Mouse (Mus musculus): Measurements from ENCODE around the gene Zc3h15. TPM values are rescaled to one million over a fixed set of nuclear protein-coding genes. Genes with fewer than 3 reads are reported as not detected.

Gene Zc3h15
- total RNA-seq, 2 experiments from 2014 or later = 50.8 to 51.5 TPM

DNA sequence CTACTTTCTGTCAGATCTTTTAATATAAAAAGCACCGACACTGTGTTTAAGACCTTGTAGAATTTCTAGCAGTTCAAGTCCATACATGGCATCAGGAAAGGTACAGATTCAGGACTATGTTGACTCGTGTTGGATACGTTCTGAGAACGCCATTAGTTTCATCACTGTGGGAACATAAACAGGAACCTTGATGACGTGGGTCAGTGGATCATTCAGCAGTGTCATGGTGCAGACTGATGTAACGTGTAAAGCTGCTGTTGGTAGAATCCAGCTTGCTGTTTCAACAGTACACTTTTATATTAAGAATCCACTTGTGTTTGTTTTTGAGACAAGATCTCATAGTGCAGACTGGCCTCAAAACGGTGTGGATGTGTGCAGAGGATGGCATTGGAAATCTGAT, 28.8 kb downstream of the Zc3h15 start:
- intact Hi-C loops (cut with DNase I) = no loop called here
- no peak for DNase-seq

DNA sequence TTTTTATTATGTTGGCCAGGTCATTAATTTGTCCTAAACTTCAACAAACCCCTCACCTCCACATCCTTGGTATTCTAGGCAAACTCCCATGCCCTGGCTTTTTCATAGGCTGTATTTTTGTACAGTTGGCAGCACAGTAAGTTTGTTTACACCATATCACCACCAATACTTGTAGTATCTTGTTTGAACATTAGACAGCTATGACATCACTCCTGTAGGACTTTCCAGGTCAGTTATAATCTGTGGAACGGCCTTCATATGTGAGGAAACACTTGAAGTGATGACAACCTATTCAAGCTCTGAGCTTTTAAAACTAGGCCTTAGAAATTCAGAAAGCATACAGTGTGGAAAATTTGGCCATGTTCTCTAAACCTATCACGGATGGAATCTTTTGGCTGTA, 29.6 kb downstream of the Zc3h15 start:
- intact Hi-C loops (cut with DNase I) = no loop called here
- DNase-seq = no peak

DNA sequence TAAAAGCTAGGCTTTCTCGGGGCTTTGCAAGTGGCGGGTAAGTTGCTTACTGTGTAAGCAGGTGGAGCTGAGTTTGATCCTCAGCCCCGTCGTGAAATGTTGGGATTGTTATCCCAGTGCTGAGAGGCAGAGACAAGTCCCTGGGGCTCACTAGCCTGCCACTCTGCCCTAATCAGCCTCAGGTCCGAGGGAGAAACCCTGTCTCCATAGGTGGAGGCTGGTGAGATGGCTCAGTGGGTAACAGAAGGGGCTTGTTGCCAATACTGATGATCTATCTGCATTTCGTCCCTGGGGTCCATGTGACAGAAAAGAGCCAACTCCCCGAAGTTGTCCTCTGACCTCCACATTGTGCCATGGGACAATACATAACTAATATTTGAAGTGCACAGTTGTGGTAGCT, 30.2 kb downstream of the Zc3h15 start:
- intact Hi-C loops (cut with DNase I) = no loop called here
- DNase-seq = no peak

DNA sequence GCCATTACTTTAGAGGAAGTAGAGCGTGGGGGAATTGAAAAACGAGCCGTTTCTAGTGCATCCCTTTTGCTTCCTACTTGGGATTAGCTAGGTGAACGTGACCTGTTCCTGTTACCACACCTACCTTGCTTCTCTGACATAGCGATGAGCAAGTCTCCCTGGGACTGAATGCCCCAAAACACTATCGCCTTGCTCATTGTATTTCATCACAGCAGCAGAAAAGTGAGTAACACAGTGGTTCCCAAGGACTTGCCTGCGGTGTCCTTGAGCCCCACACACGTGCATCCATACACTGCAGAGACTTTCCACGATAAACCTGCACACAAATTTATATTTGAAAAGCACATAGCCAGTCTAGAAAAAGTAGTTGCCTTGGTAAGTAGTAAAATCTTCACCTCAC, 30.7 kb downstream of the Zc3h15 start:
- DNase-seq = no peak

DNA sequence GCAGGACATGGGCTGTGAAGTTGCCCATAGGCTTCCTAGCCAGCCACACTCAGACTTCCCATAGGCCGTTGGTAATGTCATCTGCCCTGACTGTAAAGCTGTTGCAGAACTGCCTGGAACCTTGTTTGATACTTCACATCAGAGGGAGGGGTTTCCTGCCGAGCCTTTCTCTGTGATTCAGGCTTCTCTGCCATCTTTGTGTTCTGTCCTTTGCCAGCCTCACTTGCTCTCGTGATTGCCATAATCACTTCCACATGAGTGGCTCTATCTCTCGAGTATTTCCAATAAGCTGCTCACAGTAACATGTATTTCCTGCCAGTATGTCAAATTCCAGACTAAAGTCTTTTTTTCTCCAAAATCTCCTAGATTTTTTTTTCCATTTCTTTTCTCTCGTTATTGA, 31.4 kb downstream of the Zc3h15 start:
- no peak for DNase-seq
- intact Hi-C loops (cut with DNase I) = no loop called here

More for the DNA sequence above, 30.7 kb downstream of the Zc3h15 start:
- intact Hi-C loops (cut with DNase I) = no loop called here

DNA sequence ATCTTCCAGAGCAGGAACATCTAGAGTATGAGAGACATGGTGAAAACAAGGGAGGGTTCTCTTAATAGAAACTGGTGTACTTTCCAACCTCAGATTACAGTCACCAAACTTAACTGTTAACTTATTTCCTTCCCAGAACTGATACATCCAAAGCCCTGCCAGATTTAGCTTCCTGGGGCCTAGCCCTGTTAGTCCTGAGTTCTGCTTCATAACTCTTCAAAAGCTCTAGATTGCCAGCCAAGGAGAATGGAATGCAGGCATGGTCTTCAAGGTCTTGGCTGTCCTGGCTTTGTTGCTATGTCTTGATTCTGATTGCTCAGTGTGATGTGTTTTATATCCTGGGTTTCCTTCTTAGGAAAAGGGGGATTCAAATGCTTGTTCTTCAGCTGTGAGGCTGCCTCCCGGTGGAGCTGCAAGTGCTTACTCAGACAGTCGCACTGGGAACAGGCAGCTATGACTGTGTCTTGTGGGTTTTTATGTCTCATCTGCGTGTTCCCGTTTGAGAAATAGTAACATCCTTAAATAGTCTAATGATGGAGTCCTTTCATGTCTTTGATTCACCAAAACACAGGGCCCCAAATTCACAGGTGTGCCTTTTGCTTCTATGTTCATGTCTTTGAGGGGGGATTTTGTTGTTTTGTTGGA, 32.1 kb downstream of the Zc3h15 start:
- no peak for DNase-seq
- intact Hi-C loops (cut with DNase I) = no loop called here

DNA sequence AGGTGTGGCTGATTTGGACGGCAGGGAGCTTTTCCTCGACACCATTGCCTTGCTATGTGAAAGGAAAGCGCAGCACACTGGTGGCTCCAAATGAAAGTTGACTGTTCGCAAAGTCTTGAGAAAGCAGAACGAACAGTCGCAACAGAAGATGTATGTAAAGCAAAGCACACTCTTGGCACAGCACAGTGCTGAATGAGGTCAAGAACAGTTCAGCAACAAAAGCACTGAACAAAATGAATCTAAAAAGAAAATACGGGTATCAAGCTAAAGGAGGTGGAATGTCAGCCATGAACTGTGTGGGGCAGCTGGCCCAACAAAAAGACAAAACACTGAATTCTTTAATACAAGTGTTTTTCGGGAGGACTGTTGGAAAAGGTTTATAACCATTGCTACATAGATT, 37.1 kb downstream of the Zc3h15 start:
- intact Hi-C loops (cut with DNase I) = no loop called here
- DNase-seq = no peak

DNA sequence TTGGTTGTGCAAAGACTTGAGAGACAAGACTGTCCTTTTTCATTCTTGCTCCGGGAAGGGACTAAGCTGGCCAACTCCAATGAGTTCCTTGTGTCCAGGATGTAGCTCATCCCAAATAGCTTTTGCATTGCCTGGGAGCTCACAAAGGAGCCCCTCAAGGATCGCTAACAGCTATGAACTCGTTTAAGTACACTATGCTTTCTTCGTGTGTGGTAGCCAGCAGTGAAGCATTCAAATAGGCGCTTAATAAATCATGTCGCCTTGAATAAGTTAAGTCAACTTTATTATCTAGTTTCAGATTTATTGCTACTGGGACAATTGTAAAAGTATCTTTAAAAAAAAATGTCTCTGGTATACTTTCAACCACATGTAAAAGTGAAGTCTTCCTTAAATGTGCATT, 37.5 kb downstream of the Zc3h15 start:
- intact Hi-C loops (cut with DNase I) = no loop called here
- no peak for DNase-seq

DNA sequence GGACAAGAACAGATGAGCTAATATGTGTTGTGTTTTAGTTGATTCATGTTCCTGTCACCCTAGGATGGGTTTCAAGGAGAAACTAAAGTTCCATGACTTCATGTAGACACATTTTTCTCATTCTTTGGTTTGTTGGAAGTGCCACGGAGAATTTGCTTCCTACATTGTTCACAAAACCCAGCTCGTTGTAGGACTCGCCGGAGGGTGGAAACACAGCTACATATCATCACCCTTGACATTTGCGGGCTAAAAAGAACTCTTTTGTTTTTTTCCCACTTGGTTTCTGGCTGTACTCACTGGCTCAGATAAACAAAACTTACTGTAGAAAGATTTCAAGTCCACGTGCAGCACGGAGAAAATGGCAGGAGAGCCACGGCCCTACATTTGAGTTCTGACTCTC, 38.0 kb downstream of the Zc3h15 start:
- intact Hi-C loops (cut with DNase I) = no loop called here
- DNase-seq = no peak

DNA sequence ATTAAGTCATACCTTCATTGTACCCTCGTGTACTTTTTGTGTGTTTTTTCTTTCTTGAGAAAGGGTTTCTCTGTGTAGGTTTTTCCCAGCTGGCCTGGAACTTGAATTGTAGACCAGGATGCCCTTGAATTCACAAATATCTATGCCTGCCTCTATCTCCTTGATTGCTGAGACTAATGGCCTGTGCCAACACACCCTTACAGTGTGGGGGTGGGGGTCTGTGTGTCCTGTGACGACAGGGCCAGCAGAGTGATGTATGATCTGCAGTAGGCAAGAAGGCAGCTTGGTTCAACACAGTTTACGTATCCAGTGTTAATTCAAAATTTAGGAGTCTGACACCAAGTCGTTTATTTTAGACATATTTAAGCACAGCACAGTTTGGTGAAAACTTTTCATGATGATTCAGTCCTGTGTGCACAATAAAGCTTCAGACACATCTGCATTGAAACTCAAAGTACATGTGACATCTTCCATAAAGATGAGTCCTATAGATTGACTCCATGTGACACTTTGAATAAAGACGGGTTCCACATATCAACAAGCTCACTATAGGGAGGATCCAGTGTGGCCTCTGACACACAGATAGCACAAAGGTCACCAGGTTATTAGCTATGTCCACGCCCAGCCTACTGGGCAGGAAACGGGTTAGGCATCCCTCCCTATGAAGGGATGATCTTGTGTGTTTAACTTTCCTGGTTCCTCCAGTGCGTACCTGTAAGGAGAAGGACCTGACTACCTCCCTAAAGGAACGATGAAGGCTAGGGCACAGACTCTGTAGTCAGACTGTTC, 39.7 kb downstream of the Zc3h15 start:
- DNase-seq = no peak
- intact Hi-C loops (cut with DNase I) = no loop called here

DNA sequence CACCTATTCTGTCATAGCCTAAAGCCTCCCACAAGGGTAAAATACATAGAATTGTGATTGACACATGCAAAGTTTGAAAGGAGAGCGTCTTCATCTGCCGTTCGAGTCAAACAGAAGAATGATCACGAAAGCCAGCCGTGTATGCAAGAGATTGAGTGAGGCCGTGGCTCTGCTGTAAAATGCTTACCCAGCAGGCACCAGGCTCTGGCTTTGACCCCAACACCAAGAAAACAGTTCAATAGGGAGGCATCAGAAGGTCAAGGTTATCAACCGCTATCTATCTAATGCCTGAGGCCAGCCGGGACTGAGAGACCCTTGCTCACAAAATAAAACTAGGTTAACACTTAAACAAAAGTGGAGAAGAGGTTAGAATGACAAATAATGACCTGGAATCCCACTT, 40.5 kb downstream of the Zc3h15 start:
- intact Hi-C loops (cut with DNase I) = no loop called here
- DNase-seq = no peak

DNA sequence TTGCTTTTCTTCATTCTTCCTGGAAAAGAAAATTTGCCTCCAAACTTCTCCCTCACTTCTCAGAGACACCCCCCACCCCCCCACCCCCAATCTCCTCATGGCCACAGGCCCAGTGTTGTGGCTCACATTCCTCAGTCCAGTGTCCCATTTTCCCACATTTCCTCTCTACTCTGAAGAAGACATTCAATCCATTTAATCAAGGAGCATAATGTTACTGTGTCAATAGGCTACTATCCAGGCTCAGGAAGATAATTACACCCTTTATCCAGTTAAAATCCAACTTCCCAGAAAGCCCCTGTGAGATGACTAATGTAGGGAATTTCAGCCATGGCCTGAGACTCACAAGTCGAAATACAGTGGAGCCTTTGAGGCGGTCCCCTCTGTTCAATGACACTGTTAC, 46.1 kb downstream of the Zc3h15 start:
- intact Hi-C loops (cut with DNase I) = no loop called here
- no peak for DNase-seq

DNA sequence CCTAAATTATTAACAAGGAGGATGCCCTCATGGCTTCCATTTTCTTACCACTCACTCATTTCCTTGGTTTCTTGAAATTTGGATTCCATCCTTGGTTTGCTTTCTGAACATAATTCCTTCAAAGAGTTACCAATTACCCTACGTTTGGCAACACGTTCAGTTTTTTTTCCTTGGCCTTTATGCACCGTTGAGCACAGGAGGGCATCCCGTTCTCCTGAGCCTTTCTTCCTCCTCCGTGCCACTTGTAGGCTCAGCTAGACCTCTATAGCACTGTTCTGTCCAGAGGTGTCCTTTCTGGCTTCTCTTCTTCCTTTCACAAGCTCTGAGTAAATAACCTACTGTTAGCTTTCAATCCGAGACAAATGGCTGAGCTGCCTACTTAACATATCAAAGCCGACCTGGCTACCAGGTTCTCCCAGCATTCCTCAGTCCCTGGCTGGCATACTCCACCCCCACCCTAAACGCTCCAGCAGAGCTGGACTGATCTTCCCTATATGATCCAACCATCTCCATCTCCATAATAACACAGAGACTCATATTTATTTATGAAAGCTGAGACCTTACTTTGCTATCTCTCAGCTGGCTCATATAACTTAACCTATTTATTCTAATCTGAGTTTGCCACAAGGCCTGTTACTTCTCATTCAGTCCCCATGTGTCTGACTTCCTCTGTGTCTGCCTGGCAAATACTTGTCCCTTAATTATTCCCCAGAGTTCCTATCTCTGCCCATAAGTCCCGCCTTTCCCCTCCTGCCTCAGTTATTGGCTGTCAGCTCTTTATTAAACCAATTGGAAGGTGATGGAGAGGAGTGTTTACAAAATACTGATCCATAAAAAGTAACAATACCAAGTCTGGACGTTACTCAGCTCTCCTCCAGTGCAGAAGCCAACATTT, 48.7 kb downstream of the Zc3h15 start:
- DNase-seq = no peak
- intact Hi-C loops (cut with DNase I) = no loop called here

DNA sequence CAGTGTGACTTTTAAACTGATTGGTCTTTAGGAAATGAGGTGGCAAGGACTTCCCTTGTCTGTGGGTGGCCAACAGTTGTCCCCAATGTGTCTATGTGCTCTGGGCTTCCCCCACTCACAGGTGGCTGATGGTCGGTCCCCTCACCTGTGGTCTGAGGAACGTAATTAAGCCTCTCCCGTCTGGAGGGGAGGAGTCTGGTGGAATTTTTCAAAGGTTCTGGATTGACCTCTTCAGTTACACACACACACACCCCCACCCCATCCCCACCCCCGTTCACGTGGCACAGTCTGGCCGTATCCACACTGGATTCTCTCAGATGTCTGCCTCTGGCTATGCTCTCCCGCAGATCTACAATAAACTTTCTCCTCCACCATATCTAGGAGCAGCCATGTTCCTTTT, 49.8 kb downstream of the Zc3h15 start:
- intact Hi-C loops (cut with DNase I) = no loop called here
- DNase-seq = no peak

DNA sequence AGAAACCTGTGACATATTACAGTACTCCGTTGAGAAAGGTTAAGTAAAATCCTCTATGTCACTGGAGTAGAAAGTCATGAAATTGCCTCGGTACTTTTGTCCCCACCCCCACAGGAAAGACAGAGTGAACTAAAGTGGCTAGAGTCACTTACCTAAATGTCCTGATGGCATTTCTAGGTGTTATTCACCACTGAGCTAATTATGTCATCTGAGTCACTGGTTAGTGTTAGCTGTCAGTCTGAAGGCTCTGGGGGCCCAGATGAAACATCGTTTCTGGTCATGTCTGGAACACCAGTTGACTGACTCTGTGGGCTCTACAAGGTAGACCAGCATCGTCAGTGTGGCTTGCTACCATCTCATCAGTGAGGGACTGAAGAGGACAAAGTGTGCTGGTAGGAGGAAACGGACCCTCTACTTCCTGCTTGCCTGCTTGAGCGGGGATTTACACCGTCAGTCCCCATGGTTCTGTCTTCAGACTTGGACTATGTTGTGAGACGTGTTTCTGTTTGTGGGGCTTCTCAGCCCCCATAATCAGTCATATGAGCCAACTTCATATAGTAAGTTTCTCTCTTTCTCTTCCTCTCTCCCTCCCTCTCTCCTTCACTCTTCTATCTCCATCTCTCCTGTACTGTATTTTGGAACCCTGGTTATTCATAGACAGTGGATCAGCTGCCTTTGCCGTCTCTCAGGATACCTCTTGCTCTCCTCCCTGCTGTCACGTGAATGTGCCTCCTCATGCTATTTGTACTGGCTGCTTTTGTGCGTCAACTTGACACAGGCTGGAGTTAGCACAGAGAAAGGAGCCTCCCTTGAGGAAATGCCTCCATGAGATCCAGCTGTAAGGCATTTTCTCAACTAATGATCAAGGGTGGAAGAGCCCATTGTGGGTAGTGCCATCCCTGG, 51.4 kb downstream of the Zc3h15 start:
- intact Hi-C loops (cut with DNase I) = no loop called here
- no peak for DNase-seq

DNA sequence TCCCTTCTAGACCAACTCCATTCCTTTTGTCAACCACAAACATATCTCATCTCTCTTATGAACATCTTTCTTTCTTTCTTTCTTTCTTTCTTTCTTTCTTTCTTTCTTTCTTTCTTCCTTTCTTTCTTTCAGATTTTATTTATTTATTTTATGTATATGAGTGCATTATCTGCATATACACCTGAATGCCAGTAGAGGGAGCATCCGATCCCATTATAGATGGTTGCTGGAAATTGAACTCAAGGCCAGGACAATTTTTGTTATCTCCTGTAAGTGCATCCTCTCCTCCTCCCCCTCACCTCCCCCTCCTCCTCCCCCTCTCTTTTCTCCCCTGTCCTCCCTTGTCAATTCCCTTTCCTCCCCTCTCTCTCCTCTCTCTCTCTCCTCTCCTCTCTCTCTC, 54.2 kb downstream of the Zc3h15 start:
- intact Hi-C loops (cut with DNase I) = loop anchor here (1.0 kb wide), 1 partner anchor 73 kb away; no protein-coding TSS in a partner anchor
- DNase-seq = no peak

DNA sequence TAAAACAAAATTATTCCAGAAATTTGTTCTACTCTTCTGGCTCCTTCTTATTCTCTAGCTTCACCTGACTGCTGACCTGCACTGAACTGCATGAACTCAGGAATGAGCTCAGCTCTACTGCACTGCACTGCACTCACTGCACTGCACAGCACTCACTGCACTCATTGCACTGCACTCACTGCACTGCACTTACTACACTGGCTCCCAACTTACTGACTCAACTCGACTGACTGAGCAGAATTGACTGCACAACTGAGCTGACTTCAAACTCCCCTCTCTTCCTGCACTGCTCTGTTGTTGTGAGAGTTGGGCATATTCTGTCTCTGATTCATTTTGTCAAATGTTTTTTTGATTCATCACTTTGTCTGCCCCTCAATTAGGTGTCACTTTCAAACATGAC, 55.1 kb downstream of the Zc3h15 start:
- DNase-seq = no peak
- intact Hi-C loops (cut with DNase I) = no loop called here

DNA sequence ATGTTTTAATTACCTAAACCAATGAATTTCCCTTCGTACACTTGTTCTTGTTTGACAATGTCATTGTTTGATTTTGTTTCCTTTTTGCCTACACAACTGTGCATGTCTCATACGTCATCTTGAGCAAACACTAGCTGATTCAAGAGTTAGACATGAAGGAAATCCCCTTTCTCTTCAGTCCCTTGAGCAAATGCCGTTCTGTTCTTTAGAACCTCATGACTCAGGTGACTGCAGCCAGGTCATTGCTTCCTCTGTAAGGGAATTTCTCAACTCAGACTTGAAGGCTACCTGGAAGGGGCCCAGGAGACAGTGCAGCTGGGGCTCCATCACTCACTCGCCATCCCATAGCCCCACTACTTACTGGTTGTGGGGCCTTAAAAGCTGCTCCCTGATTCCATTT, 56.4 kb downstream of the Zc3h15 start:
- DNase-seq = no peak
- intact Hi-C loops (cut with DNase I) = loop anchor here (1.0 kb wide), 1 partner anchor 24 kb away; the partner anchor contains the start of gene Itgav

DNA sequence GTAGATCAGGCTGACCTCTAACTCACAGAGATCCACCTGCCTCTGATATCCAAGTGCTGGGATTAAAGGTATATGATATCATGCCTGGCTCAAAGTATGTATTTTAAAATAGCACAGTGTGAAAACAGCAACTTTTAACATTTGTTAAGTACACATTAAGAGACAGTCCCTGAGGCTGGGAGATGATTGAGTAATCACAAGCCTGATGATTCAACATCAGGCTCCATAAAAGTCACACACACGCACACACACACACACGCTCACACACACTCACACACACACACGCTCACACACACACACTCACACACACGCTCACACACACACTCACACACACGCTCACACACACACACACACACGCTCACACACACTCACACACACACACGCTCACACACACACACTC, 58.2 kb downstream of the Zc3h15 start:
- intact Hi-C loops (cut with DNase I) = no loop called here

DNA sequence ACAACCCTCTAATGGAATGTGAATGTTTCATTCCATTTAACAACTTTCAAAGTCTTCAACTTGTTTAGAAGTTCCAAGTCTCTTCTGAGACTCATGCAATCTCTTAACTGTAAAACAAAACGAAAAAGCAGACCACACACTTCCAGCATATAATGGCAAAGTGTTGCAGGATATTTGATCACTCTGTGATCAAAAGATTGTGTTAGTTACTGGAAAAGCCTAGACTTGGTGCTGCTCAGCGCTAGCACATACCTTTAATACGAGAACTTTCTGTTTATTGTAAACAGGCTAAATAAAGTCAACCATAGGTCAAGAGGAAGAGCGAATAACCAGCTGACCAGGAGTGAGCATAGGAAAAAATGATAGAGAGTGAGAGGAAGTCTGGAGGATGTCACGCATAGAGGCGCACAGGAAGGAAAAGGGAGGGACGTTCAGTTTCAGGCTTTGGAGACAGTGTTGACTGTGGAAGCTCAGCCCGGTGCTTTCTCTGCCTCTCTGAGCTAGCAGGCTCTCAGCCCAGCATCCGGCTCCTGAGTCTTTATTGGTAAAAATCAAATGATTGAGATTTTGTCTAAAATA, 61.4 kb downstream of the Zc3h15 start:
- DNase-seq = no peak
- intact Hi-C loops (cut with DNase I) = loop anchor here (2.0 kb wide), 1 partner anchor 65 kb away; no protein-coding TSS in a partner anchor

More for the DNA sequence above, 58.2 kb downstream of the Zc3h15 start:
- DNase-seq = no peak

Data from heart, postnatal 36 days (tissue).